Mouse (Mus musculus) embryonic fibroblast, embryonic 13.5 days (primary cell): ENCODE results near the gene Pglyrp2. TPM values are rescaled to one million over a fixed set of nuclear protein-coding genes. Genes with fewer than 3 reads are reported as not detected.

Source experiments
- H3K27ac ChIP-seq: 2 replicates; pipeline ENCODE4 v1.5.1; 2012; ENCODE audit warnings: low read length, control low read depth, inconsistent platforms; ENCODE audit not compliant: insufficient read depth
- H3K4me1 ChIP-seq: 2 replicates; pipeline ENCODE4 v1.6.1; 2011; ENCODE audit warnings: low read length; ENCODE audit not compliant: control insufficient read depth, insufficient read depth
- H3K4me3 ChIP-seq: 2 replicates; pipeline ENCODE4 v1.5.1; 2011; ENCODE audit warnings: mild to moderate bottlenecking, control low read depth, low read length; ENCODE audit not compliant: insufficient read depth
- CTCF ChIP-seq: IDR thresholded peaks from 2 replicates; pipeline ENCODE4 v1.5.1; 2011; ENCODE audit warnings: mild to moderate bottlenecking, control low read depth, low read length, moderate library complexity, borderline replicate concordance; ENCODE audit not compliant: insufficient read depth
- POLR2A ChIP-seq: IDR thresholded peaks from 2 replicates; pipeline ENCODE4 v1.6.1; 2011; ENCODE audit warnings: low read depth, mild to moderate bottlenecking, control low read depth, low read length, moderate library complexity
- polyA plus RNA-seq: library from polyadenylated mRNA; stranded (reverse); fragments of >200 nt; gene quantifications from 2 replicates; pipeline ENCODE4 v1.2.4, GENCODE M21; 2011; ENCODE audit warnings: low read depth; ENCODE audit not compliant: missing spikeins, insufficient read length

The Pglyrp2 gene
- polyA plus RNA-seq, 1 experiment: not detected

- H3K4me1 ChIP-seq: no peaks in the 10 kb centered on the region
- no peak overlapping the region for H3K4me3 ChIP-seq
- TF ChIP-seq CTCF: no peak
- no peak for TF ChIP-seq POLR2A
- no peak overlapping the region for H3K27ac ChIP-seq
Measured at GRCm38 (mm10) chr17:32383661-32384060, 40.3 kb downstream of the Pglyrp2 start.

DNA sequence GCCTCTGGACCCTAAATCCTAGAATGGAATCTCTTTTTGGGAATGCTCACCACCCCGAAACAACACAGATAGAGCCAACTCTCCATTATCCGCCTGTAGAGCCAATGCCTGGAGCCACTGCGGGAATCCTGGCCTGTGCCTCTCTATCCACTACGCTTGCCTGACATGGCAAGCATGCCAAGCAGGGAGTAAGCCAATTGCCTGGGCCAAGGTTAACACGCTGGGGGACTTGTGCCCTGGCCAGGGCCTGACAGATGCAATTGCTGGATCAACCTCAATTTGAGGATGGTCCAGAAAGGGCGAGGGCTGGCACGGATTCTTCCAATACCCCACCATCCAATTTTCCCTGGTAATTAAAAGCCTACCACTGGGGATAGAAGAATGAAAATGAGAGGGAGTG, 41.4 kb downstream of the Pglyrp2 start:
- no peak for TF ChIP-seq POLR2A
- TF ChIP-seq CTCF: no peak
- Histone ChIP-seq H3K27ac (no peak overlapping the region), H3K4me1 (no peaks in the 10 kb centered on the region), H3K4me3 (no peak overlapping the region)

GRCm38 (mm10) chr17:32378786-32379185, 45.2 kb downstream of the Pglyrp2 start:
- no peaks in the 10 kb centered on the region for H3K4me1 ChIP-seq
- no peak overlapping the region for H3K4me3 ChIP-seq
- no peak overlapping the region for H3K27ac ChIP-seq
- no peak for TF ChIP-seq CTCF
- TF ChIP-seq POLR2A: no peak

DNA sequence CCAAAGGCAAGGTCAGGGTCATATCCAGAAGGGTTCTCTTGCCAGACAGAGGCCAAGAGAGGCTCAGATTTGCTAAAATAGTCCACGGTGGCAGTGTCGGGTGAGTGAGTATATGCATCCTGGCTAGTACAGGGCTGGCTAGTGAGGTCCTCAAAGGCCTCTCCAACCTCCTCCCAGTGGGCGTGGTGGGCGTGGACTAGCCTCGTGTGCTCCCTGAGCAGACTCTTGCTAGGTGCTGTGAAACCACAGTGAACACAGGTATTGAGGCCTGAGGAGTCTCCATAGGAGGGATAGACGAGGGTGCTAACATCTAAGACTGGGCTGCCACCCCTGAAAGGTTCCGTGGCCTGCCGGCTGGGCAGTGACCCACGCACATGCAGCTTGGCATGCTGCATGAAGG, 46.8 kb downstream of the Pglyrp2 start:
- Histone ChIP-seq H3K4me3 (no peak overlapping the region), H3K4me1 (no peaks in the 10 kb centered on the region), H3K27ac (no peak overlapping the region)
- no peak for TF ChIP-seq CTCF
- TF ChIP-seq POLR2A: no peak

DNA sequence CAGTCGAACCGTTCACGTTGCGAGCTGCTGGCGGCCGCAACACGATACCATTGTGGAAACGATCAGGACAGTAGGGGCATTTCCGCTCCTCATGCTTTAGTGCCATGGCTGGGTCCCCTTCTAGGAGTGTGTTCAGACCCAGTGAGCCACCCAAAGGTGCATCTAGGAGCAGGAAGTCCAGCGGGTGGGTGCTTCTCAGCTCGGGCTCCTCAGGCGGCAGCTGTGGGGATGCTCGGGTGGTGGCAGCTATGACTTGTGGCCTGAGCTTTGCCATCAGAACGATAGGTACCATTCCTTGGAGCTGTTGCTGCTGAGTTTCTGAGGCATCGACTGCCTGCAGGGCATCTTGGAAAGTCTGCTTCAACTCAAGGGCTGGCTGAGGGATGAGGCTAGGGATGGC, 47.5 kb downstream of the Pglyrp2 start:
- TF ChIP-seq CTCF (no peak), POLR2A (no peak)
- Histone ChIP-seq H3K27ac (no peak overlapping the region), H3K4me3 (no peak overlapping the region), H3K4me1 (no peaks in the 10 kb centered on the region)

- Histone ChIP-seq H3K4me3 (no peak overlapping the region), H3K4me1 (no peaks in the 10 kb centered on the region), H3K27ac (no peak overlapping the region)
- no peak for TF ChIP-seq POLR2A
- TF ChIP-seq CTCF: no peak
Measured at GRCm38 (mm10) chr17:32368991-32369578, 54.9 kb downstream of the Pglyrp2 start.

DNA sequence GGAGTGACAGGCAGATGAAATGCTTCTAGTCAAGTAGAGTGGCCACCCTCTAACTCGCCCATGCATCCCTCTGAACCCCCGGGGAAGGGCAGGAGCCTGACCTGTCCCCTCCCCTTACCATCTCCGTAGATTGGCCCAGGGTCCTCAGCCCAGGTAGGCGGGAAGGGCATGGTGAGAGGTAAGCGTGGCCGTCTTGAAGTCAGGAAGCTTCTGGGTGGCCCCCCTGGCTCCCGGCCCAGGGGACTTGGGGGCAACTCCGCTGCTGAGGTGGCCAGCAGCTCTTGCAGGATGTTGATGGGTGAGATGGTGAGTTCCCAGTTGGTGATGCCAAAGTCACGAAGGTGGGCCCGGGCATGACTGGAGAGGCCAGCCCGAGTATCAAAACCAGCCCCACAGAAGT, 56.3 kb downstream of the Pglyrp2 start:
- Histone ChIP-seq H3K4me3 (no peak overlapping the region), H3K27ac (no peak overlapping the region), H3K4me1 (0 out of 2 replicates have a peak, but pooled peaks cover 2% of the 10 kb centered on the region)
- TF ChIP-seq POLR2A (no peak), CTCF (no peak)

GRCm38 (mm10) chr17:32365296-32365695, 58.7 kb downstream of the Pglyrp2 start:
- no peak overlapping the region for H3K4me3 ChIP-seq
- no peak for TF ChIP-seq POLR2A
- no peak for TF ChIP-seq CTCF
- no peak overlapping the region for H3K27ac ChIP-seq
- H3K4me1 ChIP-seq: 0 out of 2 replicates have a peak, but pooled peaks cover 2% of the 10 kb centered on the region

DNA sequence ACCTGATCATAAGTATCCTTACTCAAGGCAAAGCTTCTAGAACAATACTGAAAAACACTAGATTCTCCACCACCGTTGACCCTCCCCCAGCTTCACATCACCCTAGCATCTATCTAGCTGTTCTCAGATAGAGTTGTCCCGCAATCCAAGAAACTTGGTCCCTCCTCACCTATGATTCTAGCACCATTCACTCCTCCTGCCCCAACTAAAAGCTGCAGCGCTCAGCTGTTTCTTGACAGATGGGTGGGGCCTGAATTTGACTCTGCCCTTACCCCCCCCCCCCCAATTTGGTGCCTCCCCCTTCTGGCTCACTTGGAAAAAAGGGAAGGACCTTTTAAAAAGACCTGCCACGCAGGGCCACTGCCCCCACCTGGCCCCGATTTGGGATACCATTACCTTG, 59.1 kb downstream of the Pglyrp2 start:
- peak overlapping the region; percentile 47; the same call in 1 of the 2 replicates for H3K4me3 ChIP-seq
- 0 out of 2 replicates have a peak overlapping the region, but pooled peaks have one; percentile 24 for H3K27ac ChIP-seq
- H3K4me1 ChIP-seq: 0 out of 2 replicates have a peak, but pooled peaks cover 2% of the 10 kb centered on the region
- TF ChIP-seq CTCF: no peak
- no peak for TF ChIP-seq POLR2A

- 0 out of 2 replicates have a peak, but pooled peaks cover 2% of the 10 kb centered on the region for H3K4me1 ChIP-seq
- TF ChIP-seq POLR2A: peak; percentile 72
- TF ChIP-seq CTCF: no peak
- H3K27ac ChIP-seq: 0 out of 2 replicates have a peak overlapping the region, but pooled peaks have one; percentile 24
- peak overlapping the region; percentile 47 for H3K4me3 ChIP-seq
Measured at GRCm38 (mm10) chr17:32364331-32364730, 59.6 kb downstream of the Pglyrp2 start.

DNA sequence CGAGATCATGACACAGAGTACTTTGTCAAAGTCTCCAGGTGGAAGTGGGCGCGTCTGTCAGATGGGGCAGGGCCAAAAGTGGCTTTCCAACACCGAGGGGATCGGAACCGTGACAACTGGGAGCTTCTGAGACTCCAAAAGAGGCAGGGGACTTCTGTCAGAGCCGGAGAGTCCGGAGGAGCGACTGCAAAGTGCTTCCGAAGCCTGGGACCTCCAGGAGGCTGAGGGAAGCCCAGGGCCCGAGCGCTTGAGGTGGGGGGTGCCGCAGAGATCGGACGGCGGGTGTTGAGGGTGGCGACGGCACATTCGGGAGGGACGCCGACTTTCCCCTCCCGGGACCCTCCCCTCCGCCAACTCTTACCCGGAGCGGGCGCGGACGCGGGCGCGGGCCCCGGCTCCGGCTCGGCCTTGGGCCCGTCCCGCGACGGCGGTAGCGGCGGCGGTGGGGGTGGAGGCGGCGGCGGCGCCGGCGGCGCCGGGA, 60.1 kb downstream of the Pglyrp2 start:
- TF ChIP-seq POLR2A: no peak
- no peak for TF ChIP-seq CTCF
- H3K27ac ChIP-seq: peak overlapping the region; percentile 3; the same call in 1 of the 2 replicates
- peak overlapping the region; percentile 98 for H3K4me3 ChIP-seq
- H3K4me1 ChIP-seq: 0 out of 2 replicates have a peak, but pooled peaks cover 2% of the 10 kb centered on the region

GRCm38 (mm10) chr17:32362686-32363085, 61.3 kb downstream of the Pglyrp2 start:
- TF ChIP-seq POLR2A (no peak), CTCF (no peak)
- H3K4me3 ChIP-seq: peak overlapping the region; percentile 98; the same call in 1 of the 2 replicates
- H3K4me1 ChIP-seq: 0 out of 2 replicates have a peak, but pooled peaks cover 2% of the 10 kb centered on the region
- H3K27ac ChIP-seq: no peak overlapping the region

Other genes starting within 250 kb of the Pglyrp2 start
- gene Ephx3, start 234.6 kb downstream of the Pglyrp2 start, polyA plus RNA-seq: not detected in 2 replicates
- gene Brd4, start 139.4 kb downstream of the Pglyrp2 start, polyA plus RNA-seq: 79.6 and 80.7 TPM in 2 replicates
- 53.2 and 61.9 TPM in 2 replicates for gene Akap8, start 102.9 kb downstream of the Pglyrp2 start, polyA plus RNA-seq
- 28.0 and 32.7 TPM in 2 replicates for gene Akap8l, start 73.6 kb downstream of the Pglyrp2 start, polyA plus RNA-seq
- 24.4 and 26.1 TPM in 2 replicates for gene Wiz, start 34.7 kb downstream of the Pglyrp2 start, polyA plus RNA-seq
- gene Rasal3, start 20.6 kb downstream of the Pglyrp2 start, polyA plus RNA-seq: not detected in 2 replicates
- gene Cyp4f39, start 28.6 kb upstream of the Pglyrp2 start, polyA plus RNA-seq: not detected in 2 replicates
- gene Cyp4f17, start 81.9 kb upstream of the Pglyrp2 start, polyA plus RNA-seq: 15.1 and 15.8 TPM in 2 replicates
- 31.3 TPM in 2 replicates for gene Cyp4f16, start 112.4 kb upstream of the Pglyrp2 start, polyA plus RNA-seq
- gene Cyp4f37, start 197.1 kb upstream of the Pglyrp2 start, polyA plus RNA-seq: not detected in 2 replicates
- not detected in 2 replicates for gene Cyp4f40, start 234.7 kb upstream of the Pglyrp2 start, polyA plus RNA-seq